Mouse (Mus musculus) CH12.LX (cell line): ENCODE measurements at regions not wholly inside any gene's neighbourhood (a gene's known extent, or its start where the extent isn't known, plus 50 kb on each side); places are given as distances from the start of the nearest gene placed in this dataset.

Experiments
- CHD2 ChIP-seq: IDR thresholded peaks from 2 replicates; pipeline ENCODE4 v1.6.1; 2011; ENCODE audit warnings: low read length, improper control_type of control experiment
- CTCF ChIP-seq, 2 experiments: IDR thresholded peaks in 1 of 2; conservative IDR thresholded peaks in 1 of 2; 2 replicates each; pipeline ENCODE4 v1.5.1; 2011 to 2012; ENCODE audit warnings: low read depth in 2 of 2, low read length in 2 of 2, improper control_type of control experiment in 1 of 2, inconsistent platforms in 1 of 2, mild to moderate bottlenecking in 1 of 2, moderate library complexity in 1 of 2
- EP300 ChIP-seq: IDR thresholded peaks from 2 replicates; pipeline ENCODE4 v1.6.1; 2011; ENCODE audit warnings: low read length, improper control_type of control experiment
- MYC ChIP-seq: IDR thresholded peaks from 2 replicates; pipeline ENCODE4 v1.6.1; 2011; ENCODE audit warnings: low read depth, mild to moderate bottlenecking, improper control_type of control experiment, low read length
- RCOR1 ChIP-seq: conservative IDR thresholded peaks from 2 replicates; pipeline ENCODE4 v1.6.1; 2012; ENCODE audit warnings: low read depth, mild to moderate bottlenecking, inconsistent platforms, low read length, improper control_type of control experiment
- USF1 ChIP-seq: IDR thresholded peaks from 2 replicates; pipeline ENCODE4 v1.6.1; 2014; ENCODE audit warnings: low read depth, mild to moderate bottlenecking, inconsistent platforms, low read length, improper control_type of control experiment
- ZMIZ1 ChIP-seq: IDR thresholded peaks from 2 replicates; pipeline ENCODE4 v1.6.1; 2012; ENCODE audit warnings: low read depth, mild to moderate bottlenecking, inconsistent platforms, low read length, improper control_type of control experiment
- ZNF384 ChIP-seq: IDR thresholded peaks from 2 replicates; pipeline ENCODE4 v1.6.1; 2012; ENCODE audit warnings: low read depth, low read length, improper control_type of control experiment, inconsistent platforms

- TF ChIP-seq CTCF (conservative IDR thresholded peaks at IDR 0.05 in 1 of 2, IDR thresholded peaks at IDR 0.05 in 1 of 2; ENCODE audit: low read depth in 2 of 2, low read length in 2 of 2) = no peak
- TF ChIP-seq ZMIZ1 = no peak
- TF ChIP-seq EP300 = no peak
- TF ChIP-seq RCOR1 = no peak
- no peak for TF ChIP-seq ZNF384
- no peak for TF ChIP-seq CHD2
- no peak for TF ChIP-seq USF1
- no peak for TF ChIP-seq MYC
These were observed 90.4 kb upstream of the Pmepa1 start for GRCm38 (mm10) chr2:173366734-173367133.
